Mouse (Mus musculus): Measurements from ENCODE around the gene Pcdh17. TPM values are rescaled to one million over a fixed set of nuclear protein-coding genes. Genes with fewer than 3 reads are reported as not detected.

The Pcdh17 gene
- 4.5 and 6.8 TPM in 2 replicates for polyA plus RNA-seq (2016; fragmentation: Nextera tagmentation; extraction: Ambion mirVana)

- DNase-seq (ENCODE audit: low spot score), result peak; percentile 95
- peak within 1 kb of the TSS; percentile 89 for H3K27ac ChIP-seq
- under 1% methylated on average over 31 of the region's 31 CpGs for WGBS
Observed at GRCm38 (mm10) chr14:84443288-84443686, at the start of gene Pcdh17. Gene Pcdh17, plus strand, starts transcription at chr14:84443563.

GRCm38 (mm10) chr14:84397137-84397536, 46.2 kb upstream of the Pcdh17 start:
- no peaks in the 10 kb centered on the region for H3K4me1 ChIP-seq (replicated peaks)
- no peak overlapping the region for H3K27ac ChIP-seq
- DNase-seq (ENCODE audit: low spot score), result no peak
- no peak overlapping the region for H3K4me3 ChIP-seq
- H3K27me3 ChIP-seq (ENCODE audit: insufficient read depth, poor library complexity, severe bottlenecking), result no peaks in the 10 kb centered on the region
- 87% methylated on average over 1 of the region's 1 CpGs for WGBS
- no peaks in the 10 kb centered on the region for H3K36me3 ChIP-seq
- H3K9me3 ChIP-seq, result no peaks in the 10 kb centered on the region

More at GRCm38 (mm10) chr14:84443288-84443686, at the start of gene Pcdh17:
- H3K4me3 ChIP-seq, result peak within 1 kb of the TSS; percentile 69
- no peaks in the 10 kb centered on the region for H3K36me3 ChIP-seq
- peaks cover 27% of the 10 kb centered on the region for H3K27me3 ChIP-seq (ENCODE audit: insufficient read depth, poor library complexity, severe bottlenecking)
- peaks cover 37% of the 10 kb centered on the region for H3K4me1 ChIP-seq (replicated peaks)
- no peaks in the 10 kb centered on the region for H3K9me3 ChIP-seq

- Histone ChIP-seq H3K4me1 (replicated peaks) (no peaks in the 10 kb centered on the region), H3K36me3 (no peaks in the 10 kb centered on the region), H3K9me3 (no peaks in the 10 kb centered on the region), H3K27me3 (ENCODE audit: insufficient read depth, poor library complexity, severe bottlenecking) (no peaks in the 10 kb centered on the region), H3K27ac (no peak overlapping the region), H3K4me3 (no peak overlapping the region)
- no peak for DNase-seq (ENCODE audit: low spot score)
- WGBS, result 80% methylated on average over 2 of the region's 2 CpGs
Observed at GRCm38 (mm10) chr14:84424736-84425135, 18.6 kb upstream of the Pcdh17 start.

GRCm38 (mm10) chr14:84426616-84427015, 16.7 kb upstream of the Pcdh17 start:
- no peaks in the 10 kb centered on the region for H3K4me1 ChIP-seq (replicated peaks)

GRCm38 (mm10) chr14:84438066-84438770, 5.1 kb upstream of the Pcdh17 start:
- no peak overlapping the region for H3K27ac ChIP-seq
- no peaks in the 10 kb centered on the region for H3K27me3 ChIP-seq (ENCODE audit: insufficient read depth, poor library complexity, severe bottlenecking)
- 0 out of 2 replicates have a peak, but pooled peaks cover 6% of the 10 kb centered on the region for H3K4me1 ChIP-seq (replicated peaks)
- no peaks in the 10 kb centered on the region for H3K36me3 ChIP-seq
- DNase-seq (ENCODE audit: low spot score), result no peak
- H3K9me3 ChIP-seq, result no peaks in the 10 kb centered on the region
- no peak overlapping the region for H3K4me3 ChIP-seq
- WGBS, result 29% methylated on average over 11 of the region's 11 CpGs

More at GRCm38 (mm10) chr14:84426616-84427015, 16.7 kb upstream of the Pcdh17 start:
- Histone ChIP-seq H3K36me3 (no peaks in the 10 kb centered on the region), H3K27me3 (ENCODE audit: insufficient read depth, poor library complexity, severe bottlenecking) (no peaks in the 10 kb centered on the region), H3K27ac (no peak overlapping the region), H3K9me3 (no peaks in the 10 kb centered on the region), H3K4me3 (no peak overlapping the region)
- DNase-seq (ENCODE audit: low spot score), result no peak

- DNase-seq (ENCODE audit: low spot score), result peak; percentile 54
- H3K27me3 ChIP-seq (ENCODE audit: insufficient read depth, poor library complexity, severe bottlenecking), result peaks cover 3% of the 10 kb centered on the region
- H3K36me3 ChIP-seq, result no peaks in the 10 kb centered on the region
- H3K4me3 ChIP-seq, result no peak overlapping the region
- no peak overlapping the region for H3K27ac ChIP-seq
- 15% methylated on average over 2 of the region's 2 CpGs for WGBS
- peaks cover 15% of the 10 kb centered on the region for H3K4me1 ChIP-seq (replicated peaks)
- no peaks in the 10 kb centered on the region for H3K9me3 ChIP-seq
Observed at GRCm38 (mm10) chr14:84440903-84441302, 2.5 kb upstream of the Pcdh17 start.

- Histone ChIP-seq H3K4me1 (replicated peaks) (peaks cover 31% of the 10 kb centered on the region), H3K4me3 (peak overlapping the region; percentile 69), H3K9me3 (no peaks in the 10 kb centered on the region), H3K27ac (peak overlapping the region; percentile 89), H3K27me3 (ENCODE audit: insufficient read depth, poor library complexity, severe bottlenecking) (peaks cover 21% of the 10 kb centered on the region), H3K36me3 (no peaks in the 10 kb centered on the region)
- WGBS, result under 1% methylated on average over 30 of the region's 30 CpGs
- DNase-seq (ENCODE audit: low spot score), result peak; percentile 35
Observed at GRCm38 (mm10) chr14:84442528-84443287, 655 bp upstream of the Pcdh17 start.

- peak overlapping the region; percentile 69 for H3K4me3 ChIP-seq
- no peaks in the 10 kb centered on the region for H3K36me3 ChIP-seq
- peak overlapping the region; percentile 89 for H3K27ac ChIP-seq
- H3K4me1 ChIP-seq (replicated peaks), result peaks cover 40% of the 10 kb centered on the region
- peak; percentile 23 for DNase-seq (ENCODE audit: low spot score)
- no peaks in the 10 kb centered on the region for H3K9me3 ChIP-seq
- under 1% methylated on average over 13 of the region's 13 CpGs for WGBS
- peaks cover 31% of the 10 kb centered on the region for H3K27me3 ChIP-seq (ENCODE audit: insufficient read depth, poor library complexity, severe bottlenecking)
Observed at GRCm38 (mm10) chr14:84443761-84444160, 398 bp downstream of the Pcdh17 start.

GRCm38 (mm10) chr14:84444276-84444662, 906 bp downstream of the Pcdh17 start:
- H3K27me3 ChIP-seq (ENCODE audit: insufficient read depth, poor library complexity, severe bottlenecking), result peaks cover 36% of the 10 kb centered on the region
- H3K4me3 ChIP-seq, result peak overlapping the region; percentile 69
- H3K27ac ChIP-seq, result peak overlapping the region; percentile 89
- under 1% methylated on average over 21 of the region's 21 CpGs for WGBS
- DNase-seq (ENCODE audit: low spot score), result peak; percentile 61
- no peaks in the 10 kb centered on the region for H3K9me3 ChIP-seq
- peaks cover 40% of the 10 kb centered on the region for H3K4me1 ChIP-seq (replicated peaks)
- H3K36me3 ChIP-seq, result no peaks in the 10 kb centered on the region

- Histone ChIP-seq H3K4me1 (replicated peaks) (peaks cover 40% of the 10 kb centered on the region), H3K27ac (peak overlapping the region; percentile 89), H3K27me3 (ENCODE audit: insufficient read depth, poor library complexity, severe bottlenecking) (peaks cover 41% of the 10 kb centered on the region), H3K4me3 (peak overlapping the region; percentile 69), H3K36me3 (no peaks in the 10 kb centered on the region), H3K9me3 (no peaks in the 10 kb centered on the region)
- under 1% methylated on average over 21 of the region's 21 CpGs for WGBS
- peak; percentile 61 for DNase-seq (ENCODE audit: low spot score)
Observed at GRCm38 (mm10) chr14:84444663-84445502, 1.5 kb downstream of the Pcdh17 start.

- DNase-seq (ENCODE audit: low spot score), result peak; percentile 70
- H3K9me3 ChIP-seq, result no peaks in the 10 kb centered on the region
- no peaks in the 10 kb centered on the region for H3K36me3 ChIP-seq
- H3K4me1 ChIP-seq (replicated peaks), result peaks cover 40% of the 10 kb centered on the region
- H3K27me3 ChIP-seq (ENCODE audit: insufficient read depth, poor library complexity, severe bottlenecking), result peaks cover 41% of the 10 kb centered on the region
- WGBS, result under 1% methylated on average over 59 of the region's 59 CpGs
- peak overlapping the region; percentile 69 for H3K4me3 ChIP-seq
- peak overlapping the region; percentile 78 for H3K27ac ChIP-seq
Observed at GRCm38 (mm10) chr14:84445503-84446410, 2.4 kb downstream of the Pcdh17 start.

Measured in hindbrain, embryonic 10.5 days (tissue).